Mouse (Mus musculus) stomach, embryonic 15.5 days (tissue): ENCODE results near the gene Eif3b. TPM values are rescaled to one million over a fixed set of nuclear protein-coding genes. Genes with fewer than 3 reads are reported as not detected.
A peak's percentile ranks its signal among the peaks of the same experiment; 100 is the strongest.

Experiments
- ATAC-seq: fragments of 200-750 bp; cut with Nextera tagmentation; 2 replicates; pipeline ENCODE4 v1.8.0; 2017; ENCODE audit warnings: low read depth, moderate number of reproducible peaks, moderate TSS enrichment; ENCODE audit not compliant: insufficient read depth, low FRiP score
- H3K27ac ChIP-seq: fragments of 300-500 bp; sonication (generic); 2 replicates; pipeline ENCODE4 v1.5.1; 2015; ENCODE audit warnings: mild to moderate bottlenecking, inconsistent platforms
- H3K27me3 ChIP-seq: fragments of 300-500 bp; sonication (generic); replicated peaks from 2 replicates; pipeline ENCODE4 v1.6.1; 2015; ENCODE audit warnings: inconsistent platforms
- H3K36me3 ChIP-seq: fragments of 300-500 bp; sonication (generic); 2 replicates; pipeline ENCODE4 v1.6.1; 2015; ENCODE audit warnings: inconsistent platforms
- H3K4me1 ChIP-seq: fragments of 300-500 bp; sonication (generic); 2 replicates; pipeline ENCODE4 v1.6.1; 2015; ENCODE audit warnings: inconsistent platforms
- H3K4me2 ChIP-seq: fragments of 300-500 bp; sonication (generic); 2 replicates; pipeline ENCODE4 v1.6.1; 2015; ENCODE audit warnings: mild to moderate bottlenecking, inconsistent platforms
- H3K4me3 ChIP-seq: fragments of 300-500 bp; sonication (generic); replicated peaks from 2 replicates; pipeline ENCODE4 v1.5.1; 2015; ENCODE audit warnings: inconsistent platforms
- H3K9ac ChIP-seq: fragments of 300-500 bp; sonication (generic); 2 replicates; pipeline ENCODE4 v1.6.1; 2015; ENCODE audit warnings: inconsistent platforms
- H3K9me3 ChIP-seq: fragments of 300-500 bp; sonication (generic); 2 replicates; pipeline ENCODE4 v1.6.1; 2016; ENCODE audit warnings: inconsistent platforms
- WGBS: fragments of 180-500 bp; shearing (Covaris S2); methylation state at CpG from one replicate; pipeline ENCODE4 v1.1.7; 2015; 5-methylcytosine and 5-hydroxymethylcytosine counted together
- polyA plus RNA-seq: library from polyadenylated mRNA; unstranded; fragments of >200 nt; fragmentation: Nextera tagmentation; extraction: Ambion mirVana; gene quantifications from 2 replicates; pipeline ENCODE4 v1.2.1, GENCODE M21; 2015

The Eif3b gene
- polyA plus RNA-seq, 1 experiment from 2014 or later = 129 TPM

- no peak overlapping the region for H3K4me2 ChIP-seq
- peak overlapping the region; percentile 11; the same call in 1 of the 2 replicates for H3K27ac ChIP-seq
- no peak overlapping the region for H3K9ac ChIP-seq
- 17% methylated on average over 7 of the region's 7 CpGs for WGBS
- no peaks in the 10 kb centered on the region for H3K27me3 ChIP-seq
- no peaks in the 10 kb centered on the region for H3K9me3 ChIP-seq
- H3K4me1 ChIP-seq = peaks cover 10% of the 10 kb centered on the region
- H3K4me3 ChIP-seq = no peak overlapping the region
- no peak; the same call in 1 of the 2 replicates for ATAC-seq
- H3K36me3 ChIP-seq = no peaks in the 10 kb centered on the region
Measured at GRCm38 (mm10) chr5:140383559-140383958, 35.6 kb upstream of the Eif3b start.

- 97% methylated on average over 1 of the region's 1 CpGs for WGBS
- Histone ChIP-seq H3K4me1 (peaks cover 11% of the 10 kb centered on the region), H3K9ac (no peak overlapping the region), H3K27me3 (no peaks in the 10 kb centered on the region), H3K9me3 (no peaks in the 10 kb centered on the region), H3K4me3 (no peak overlapping the region), H3K4me2 (no peak overlapping the region), H3K27ac (no peak overlapping the region), H3K36me3 (no peaks in the 10 kb centered on the region)
- no peak for ATAC-seq
Measured at GRCm38 (mm10) chr5:140384462-140384861, 34.7 kb upstream of the Eif3b start.

GRCm38 (mm10) chr5:140387236-140387635 is 31.9 kb upstream of the Eif3b start:
- 84% methylated on average over 7 of the region's 7 CpGs for WGBS

GRCm38 (mm10) chr5:140387816-140388510 is 31.2 kb upstream of the Eif3b start:
- Histone ChIP-seq H3K4me2 (peak overlapping the region; percentile 88), H3K27ac (no peak overlapping the region), H3K9me3 (no peaks in the 10 kb centered on the region), H3K4me1 (peaks cover 11% of the 10 kb centered on the region), H3K27me3 (no peaks in the 10 kb centered on the region), H3K9ac (no peak overlapping the region), H3K36me3 (no peaks in the 10 kb centered on the region), H3K4me3 (peak overlapping the region; percentile 74)
- 78% methylated on average over 12 of the region's 12 CpGs for WGBS
- no peak for ATAC-seq

More at GRCm38 (mm10) chr5:140387236-140387635, 31.9 kb upstream of the Eif3b start:
- Histone ChIP-seq H3K9ac (no peak overlapping the region), H3K9me3 (no peaks in the 10 kb centered on the region), H3K36me3 (no peaks in the 10 kb centered on the region), H3K27ac (no peak overlapping the region), H3K4me1 (peaks cover 11% of the 10 kb centered on the region), H3K4me2 (no peak overlapping the region), H3K27me3 (no peaks in the 10 kb centered on the region), H3K4me3 (no peak overlapping the region)
- ATAC-seq = no peak

GRCm38 (mm10) chr5:140388588-140389576 is 30.2 kb upstream of the Eif3b start, which contains the start of gene Snx8:
TSS of gene Snx8 (minus strand) at chr5:140389262.
- Histone ChIP-seq H3K36me3 (no peaks in the 10 kb centered on the region), H3K27ac (peak within 1 kb of the TSS; percentile 8; the same call in 1 of the 2 replicates), H3K4me2 (peak within 1 kb of the TSS; percentile 88), H3K4me1 (peaks cover 9% of the 10 kb centered on the region), H3K4me3 (peak within 1 kb of the TSS; percentile 74), H3K9ac (peak within 1 kb of the TSS; percentile 49), H3K9me3 (no peaks in the 10 kb centered on the region), H3K27me3 (no peaks in the 10 kb centered on the region)
- ATAC-seq = peak; percentile 91
- under 1% methylated on average over 63 of the region's 63 CpGs for WGBS

GRCm38 (mm10) chr5:140389647-140390046 is 29.5 kb upstream of the Eif3b start:
- peak overlapping the region; percentile 88 for H3K4me2 ChIP-seq
- peak; percentile 41 for ATAC-seq
- peaks cover 8% of the 10 kb centered on the region; the same call in 1 of the 2 replicates for H3K4me1 ChIP-seq
- H3K9me3 ChIP-seq = no peaks in the 10 kb centered on the region
- H3K27me3 ChIP-seq = no peaks in the 10 kb centered on the region
- no peaks in the 10 kb centered on the region for H3K36me3 ChIP-seq
- no peak overlapping the region for H3K9ac ChIP-seq
- H3K27ac ChIP-seq = peak overlapping the region; percentile 8; the same call in 1 of the 2 replicates
- peak overlapping the region; percentile 74 for H3K4me3 ChIP-seq
- 55% methylated on average over 3 of the region's 3 CpGs for WGBS

GRCm38 (mm10) chr5:140391435-140391834 is 27.7 kb upstream of the Eif3b start:
- H3K4me2 ChIP-seq = no peak overlapping the region
- no peaks in the 10 kb centered on the region for H3K9me3 ChIP-seq
- ATAC-seq = no peak
- WGBS = 76% methylated on average over 1 of the region's 1 CpGs
- H3K36me3 ChIP-seq = no peaks in the 10 kb centered on the region
- peaks cover 8% of the 10 kb centered on the region; the same call in 1 of the 2 replicates for H3K4me1 ChIP-seq
- H3K27me3 ChIP-seq = no peaks in the 10 kb centered on the region
- no peak overlapping the region for H3K9ac ChIP-seq
- no peak overlapping the region for H3K27ac ChIP-seq
- no peak overlapping the region for H3K4me3 ChIP-seq

- no peaks in the 10 kb centered on the region for H3K9me3 ChIP-seq
- no peaks in the 10 kb centered on the region for H3K36me3 ChIP-seq
- WGBS = 85% methylated on average over 5 of the region's 5 CpGs
- no peak overlapping the region for H3K4me3 ChIP-seq
- H3K4me1 ChIP-seq = peaks cover 8% of the 10 kb centered on the region; the same call in 1 of the 2 replicates
- no peak for ATAC-seq
- no peaks in the 10 kb centered on the region for H3K27me3 ChIP-seq
- H3K4me2 ChIP-seq = no peak overlapping the region
- H3K27ac ChIP-seq = no peak overlapping the region
- H3K9ac ChIP-seq = no peak overlapping the region
Measured at GRCm38 (mm10) chr5:140391981-140392380, 27.1 kb upstream of the Eif3b start.

- peaks cover 8% of the 10 kb centered on the region; the same call in 1 of the 2 replicates for H3K4me1 ChIP-seq
- no peak overlapping the region for H3K9ac ChIP-seq
- H3K4me3 ChIP-seq = no peak overlapping the region
- H3K9me3 ChIP-seq = no peaks in the 10 kb centered on the region
- ATAC-seq = no peak
- no peak overlapping the region for H3K4me2 ChIP-seq
- no peaks in the 10 kb centered on the region for H3K36me3 ChIP-seq
- 80% methylated on average over 3 of the region's 3 CpGs for WGBS
- no peaks in the 10 kb centered on the region for H3K27me3 ChIP-seq
- no peak overlapping the region for H3K27ac ChIP-seq
Measured at GRCm38 (mm10) chr5:140392701-140393100, 26.4 kb upstream of the Eif3b start.

- Histone ChIP-seq H3K9ac (no peak overlapping the region), H3K27ac (no peak overlapping the region), H3K27me3 (no peaks in the 10 kb centered on the region), H3K4me3 (no peak overlapping the region), H3K36me3 (no peaks in the 10 kb centered on the region), H3K9me3 (no peaks in the 10 kb centered on the region), H3K4me2 (no peak overlapping the region), H3K4me1 (no peaks in the 10 kb centered on the region)
- 60% methylated on average over 8 of the region's 8 CpGs for WGBS
- no peak for ATAC-seq
Measured at GRCm38 (mm10) chr5:140396166-140396940, 22.8 kb upstream of the Eif3b start.

GRCm38 (mm10) chr5:140402640-140403270 is 16.4 kb upstream of the Eif3b start:
- WGBS = 71% methylated on average over 4 of the region's 4 CpGs
- Histone ChIP-seq H3K9me3 (no peaks in the 10 kb centered on the region), H3K27ac (no peak overlapping the region), H3K4me1 (0 out of 2 replicates have a peak, but pooled peaks cover 4% of the 10 kb centered on the region), H3K27me3 (no peaks in the 10 kb centered on the region), H3K4me3 (no peak overlapping the region), H3K36me3 (no peaks in the 10 kb centered on the region), H3K9ac (no peak overlapping the region), H3K4me2 (no peak overlapping the region)
- no peak for ATAC-seq
